Mouse (Mus musculus): ENCODE measurements at regions not wholly inside any gene's neighbourhood (a gene's known extent, or its start where the extent isn't known, plus 50 kb on each side); places are given as distances from the start of the nearest gene placed in this dataset.
"Not testable (repeated sequence)": the region's sequence is repeated elsewhere in the genome, so short reads cannot be mapped to it uniquely, and the experiment has no call there.

- no peak for ATAC-seq (replicated peaks; ENCODE audit: poor library complexity, severe bottlenecking)
Measured at GRCm38 (mm10) chr13:26464096-26464495, 305.9 kb downstream of the Hdgfl1 start.

- no peak for ATAC-seq (replicated peaks; ENCODE audit: poor library complexity, severe bottlenecking)
Measured at GRCm38 (mm10) chr13:26457487-26458253, 312.3 kb downstream of the Hdgfl1 start.

DNA sequence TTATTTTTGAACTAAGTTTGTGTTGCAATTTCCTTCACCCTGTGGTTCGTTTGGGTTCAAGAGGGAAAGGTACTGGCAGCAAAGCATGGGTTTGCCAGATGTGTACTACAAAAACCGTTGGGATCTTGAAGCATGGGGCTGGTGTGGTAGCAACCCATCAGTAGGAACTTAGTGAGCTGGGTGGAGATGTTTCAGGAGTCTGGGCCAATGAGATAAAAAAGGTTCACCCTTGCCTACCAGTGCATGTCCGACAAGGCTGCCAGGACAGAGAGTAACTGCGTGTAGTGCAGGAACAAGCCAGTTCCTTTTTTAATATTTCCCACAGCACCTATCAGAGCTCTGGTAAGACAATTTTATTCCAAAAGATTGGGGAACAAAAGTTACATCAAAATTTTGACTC, 343.3 kb downstream of the Hdgfl1 start:
- no peak for ATAC-seq (replicated peaks; ENCODE audit: poor library complexity, severe bottlenecking)

- ATAC-seq (replicated peaks; ENCODE audit: poor library complexity, severe bottlenecking), result no peak
Measured at GRCm38 (mm10) chr13:26424513-26424912, 345.5 kb downstream of the Hdgfl1 start.

DNA sequence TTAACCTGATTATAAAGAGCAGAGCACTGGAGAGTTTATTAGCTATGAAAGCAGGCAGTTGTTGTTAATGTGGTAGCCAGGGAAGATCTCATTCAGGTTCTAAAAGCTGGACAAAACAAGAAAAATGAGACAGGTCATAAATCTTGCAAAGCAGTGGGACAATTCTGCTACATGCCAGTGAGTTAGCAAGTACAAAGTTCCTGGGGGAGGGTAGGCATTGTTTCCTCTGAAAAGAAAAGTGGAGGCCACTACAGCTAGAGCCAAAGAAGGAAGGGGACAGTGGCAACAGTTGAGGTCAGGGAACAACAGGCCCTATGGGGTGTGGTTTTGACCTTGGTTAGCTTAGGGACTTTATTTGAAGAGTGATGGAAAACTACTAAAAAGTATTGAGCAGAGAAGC, 364.2 kb downstream of the Hdgfl1 start:
- no peak for ATAC-seq (replicated peaks; ENCODE audit: poor library complexity, severe bottlenecking)

DNA sequence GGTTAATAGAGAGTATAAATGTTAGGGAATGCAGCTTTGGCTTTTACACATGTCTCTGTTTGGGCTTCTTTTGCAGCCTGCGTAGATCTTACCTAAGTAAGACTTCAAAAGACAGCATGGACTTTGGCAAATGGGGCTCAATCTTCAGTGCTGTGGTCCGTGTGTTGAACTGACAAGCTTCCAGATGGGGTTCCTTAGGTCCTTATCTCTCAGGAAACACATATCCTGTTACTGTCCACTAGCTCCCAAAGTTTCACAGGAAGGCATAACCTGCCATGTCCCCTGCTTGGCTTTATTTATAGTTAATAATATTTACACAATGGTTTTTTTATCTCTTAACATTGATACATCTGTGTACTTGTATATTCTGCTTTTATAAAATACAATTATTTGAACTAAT, 365.3 kb downstream of the Hdgfl1 start:
- no peak for ATAC-seq (replicated peaks; ENCODE audit: poor library complexity, severe bottlenecking)

- ATAC-seq (replicated peaks; ENCODE audit: poor library complexity, severe bottlenecking), result no peak
Measured at GRCm38 (mm10) chr13:26387861-26388621, 381.9 kb downstream of the Hdgfl1 start.

- ATAC-seq (replicated peaks; ENCODE audit: poor library complexity, severe bottlenecking), result no peak
Measured at GRCm38 (mm10) chr13:26382631-26383030, 387.3 kb downstream of the Hdgfl1 start.

GRCm38 (mm10) chr13:26382154-26382553, 387.8 kb downstream of the Hdgfl1 start:
- no peak for ATAC-seq (replicated peaks; ENCODE audit: poor library complexity, severe bottlenecking)

DNA sequence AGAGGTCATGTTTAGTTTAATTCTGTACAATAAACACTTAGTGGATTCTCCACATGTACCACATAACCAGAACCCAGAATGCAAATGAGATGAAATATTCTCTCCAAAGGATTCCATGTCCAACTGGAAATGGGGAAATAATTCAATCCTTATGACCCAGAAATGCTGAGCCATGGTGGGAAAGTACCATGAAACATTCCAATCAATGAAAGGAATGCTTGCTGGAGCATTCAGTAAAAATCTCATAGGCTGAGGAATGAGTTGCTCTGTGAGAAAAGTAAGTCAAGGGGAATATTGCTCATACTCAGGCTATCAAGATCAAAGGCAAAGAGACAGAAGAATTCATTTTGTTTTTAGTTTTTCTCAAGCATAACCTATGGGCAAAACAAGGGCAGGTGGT, 394.4 kb downstream of the Hdgfl1 start:
- ATAC-seq (replicated peaks; ENCODE audit: poor library complexity, severe bottlenecking), result no peak

DNA sequence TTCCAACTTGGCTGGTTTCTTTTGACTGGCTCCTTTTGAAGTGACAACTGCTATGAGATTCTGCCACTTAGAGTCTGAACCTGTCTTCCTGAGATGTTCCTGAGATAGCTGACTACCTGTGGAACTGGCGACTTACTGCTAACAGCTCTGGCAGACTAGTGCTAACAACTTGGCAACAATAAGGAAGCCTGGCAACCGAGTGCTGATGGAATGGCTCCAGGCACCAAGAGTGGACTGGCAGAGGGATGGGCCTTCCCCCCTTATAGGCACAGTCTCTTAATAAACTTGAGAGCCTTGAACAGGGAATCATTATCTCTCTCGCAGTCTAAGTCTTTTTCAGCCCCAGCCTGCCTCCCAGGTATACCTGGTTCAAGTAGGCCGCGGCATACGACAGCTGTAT, 404.1 kb downstream of the Hdgfl1 start:
- not testable (repeated sequence) for ATAC-seq (replicated peaks; ENCODE audit: poor library complexity, severe bottlenecking)

GRCm38 (mm10) chr13:26356341-26356740, 413.6 kb downstream of the Hdgfl1 start:
- no peak for ATAC-seq (replicated peaks; ENCODE audit: poor library complexity, severe bottlenecking)

GRCm38 (mm10) chr13:26354421-26354820, 415.5 kb downstream of the Hdgfl1 start:
- no peak for ATAC-seq (replicated peaks; ENCODE audit: poor library complexity, severe bottlenecking)

GRCm38 (mm10) chr13:26350510-26350909, 419.5 kb downstream of the Hdgfl1 start:
- ATAC-seq (replicated peaks; ENCODE audit: poor library complexity, severe bottlenecking), result no peak

DNA sequence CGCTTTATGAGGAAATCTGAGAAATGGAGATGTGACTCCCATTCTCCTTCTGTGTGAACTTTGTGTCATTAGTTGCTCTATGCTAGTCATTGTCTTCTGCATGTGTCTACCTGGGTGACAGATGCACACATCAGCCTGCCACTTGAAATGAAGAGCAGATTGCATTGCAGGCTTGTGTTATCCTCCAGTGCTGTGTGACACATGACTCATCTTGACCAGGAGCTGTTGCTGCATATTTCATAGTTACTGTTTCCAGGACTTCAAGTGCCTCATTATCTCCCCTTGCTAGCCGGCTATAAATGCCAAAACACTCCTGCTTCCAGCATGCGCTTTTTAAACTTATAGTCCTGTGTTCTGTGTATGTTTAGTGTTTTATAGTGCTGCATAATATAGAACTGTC, 431.2 kb downstream of the Hdgfl1 start:
- ATAC-seq (replicated peaks; ENCODE audit: poor library complexity, severe bottlenecking), result no peak

DNA sequence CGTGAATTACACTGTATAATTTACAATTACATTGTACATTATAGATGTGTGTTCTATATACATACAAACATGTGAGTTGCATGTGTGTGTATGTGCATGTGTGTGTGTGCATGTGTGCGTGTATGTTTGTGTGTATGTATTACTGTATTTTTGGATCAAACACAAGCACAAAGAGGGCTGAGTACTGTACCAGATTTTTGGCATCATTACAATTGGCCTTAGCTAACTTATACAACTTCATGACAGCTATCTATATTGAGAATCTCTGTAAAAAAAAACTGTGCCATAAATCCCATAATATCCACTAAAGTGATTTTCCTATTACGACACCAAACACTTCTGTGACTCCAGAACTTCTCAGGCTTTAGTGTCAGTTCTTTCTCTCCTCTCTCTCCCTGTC, 444.9 kb downstream of the Hdgfl1 start:
- ATAC-seq (replicated peaks; ENCODE audit: poor library complexity, severe bottlenecking), result no peak

GRCm38 (mm10) chr13:26324633-26325032, 445.3 kb downstream of the Hdgfl1 start:
- ATAC-seq (replicated peaks; ENCODE audit: poor library complexity, severe bottlenecking), result no peak

GRCm38 (mm10) chr13:26318557-26318956, 451.4 kb downstream of the Hdgfl1 start:
- no peak for ATAC-seq (replicated peaks; ENCODE audit: poor library complexity, severe bottlenecking)

DNA sequence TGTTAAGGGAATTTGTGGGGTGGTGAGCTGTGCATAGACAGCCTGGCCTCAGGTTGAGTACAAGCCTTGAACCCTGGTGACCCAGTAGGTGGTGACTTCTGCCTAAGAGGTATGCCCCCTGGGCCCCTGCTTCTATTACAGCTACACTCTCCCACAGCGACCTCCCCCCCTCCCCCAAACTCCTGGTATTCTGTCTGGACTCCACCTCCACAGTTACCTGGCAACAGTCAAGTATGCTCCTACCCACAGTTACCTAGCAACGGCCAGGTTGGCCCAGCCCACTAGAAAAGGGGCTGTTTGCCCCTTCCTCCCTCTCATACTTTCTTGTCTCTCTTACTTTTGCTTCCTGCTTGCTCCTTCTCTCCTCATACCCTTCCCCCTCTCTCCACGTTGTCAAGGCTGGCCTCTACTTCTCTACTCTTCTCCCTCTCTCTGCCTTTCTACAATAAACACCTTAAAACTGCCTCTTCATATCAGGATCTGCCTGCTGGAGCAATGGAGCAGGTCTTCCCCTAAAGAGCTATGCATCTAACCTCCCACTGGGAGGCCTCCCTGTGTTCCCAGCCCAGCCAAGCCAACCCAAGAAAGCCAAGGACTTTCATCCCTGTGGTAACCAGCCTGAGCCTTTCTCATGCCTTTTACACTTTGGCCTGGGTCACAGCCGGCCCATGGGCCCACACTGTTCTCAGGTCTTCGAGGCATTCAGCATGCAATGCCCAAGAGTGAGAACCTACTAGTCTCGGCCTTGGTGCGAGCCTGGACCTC, 457.5 kb downstream of the Hdgfl1 start:
- no peak for ATAC-seq (replicated peaks; ENCODE audit: poor library complexity, severe bottlenecking)

- no peak for ATAC-seq (replicated peaks; ENCODE audit: poor library complexity, severe bottlenecking)
Measured at GRCm38 (mm10) chr13:26284073-26284444, 485.9 kb downstream of the Hdgfl1 start.

GRCm38 (mm10) chr13:26283397-26284072, 486.4 kb downstream of the Hdgfl1 start:
- no peak for ATAC-seq (replicated peaks; ENCODE audit: poor library complexity, severe bottlenecking)
